Mouse (Mus musculus) heart, adult 10 weeks (tissue): ENCODE results near the gene Cdpf1. TPM values are rescaled to one million over a fixed set of nuclear protein-coding genes. Genes with fewer than 3 reads are reported as not detected.

Source experiments
- polyA plus RNA-seq: library from polyadenylated mRNA; stranded (reverse); fragments of 350-450 nt; fragmentation: Illumina TruSeq; extraction: RNeasy Lipid Tissue Mini Kit (QIAGEN cat#74804); gene quantifications from one replicate; pipeline ENCODE4 v1.2.3, GENCODE M21; 2014; ENCODE audit warnings: low read depth, low replicate concordance

The Cdpf1 gene
- polyA plus RNA-seq: 36.9 TPM

DNA sequence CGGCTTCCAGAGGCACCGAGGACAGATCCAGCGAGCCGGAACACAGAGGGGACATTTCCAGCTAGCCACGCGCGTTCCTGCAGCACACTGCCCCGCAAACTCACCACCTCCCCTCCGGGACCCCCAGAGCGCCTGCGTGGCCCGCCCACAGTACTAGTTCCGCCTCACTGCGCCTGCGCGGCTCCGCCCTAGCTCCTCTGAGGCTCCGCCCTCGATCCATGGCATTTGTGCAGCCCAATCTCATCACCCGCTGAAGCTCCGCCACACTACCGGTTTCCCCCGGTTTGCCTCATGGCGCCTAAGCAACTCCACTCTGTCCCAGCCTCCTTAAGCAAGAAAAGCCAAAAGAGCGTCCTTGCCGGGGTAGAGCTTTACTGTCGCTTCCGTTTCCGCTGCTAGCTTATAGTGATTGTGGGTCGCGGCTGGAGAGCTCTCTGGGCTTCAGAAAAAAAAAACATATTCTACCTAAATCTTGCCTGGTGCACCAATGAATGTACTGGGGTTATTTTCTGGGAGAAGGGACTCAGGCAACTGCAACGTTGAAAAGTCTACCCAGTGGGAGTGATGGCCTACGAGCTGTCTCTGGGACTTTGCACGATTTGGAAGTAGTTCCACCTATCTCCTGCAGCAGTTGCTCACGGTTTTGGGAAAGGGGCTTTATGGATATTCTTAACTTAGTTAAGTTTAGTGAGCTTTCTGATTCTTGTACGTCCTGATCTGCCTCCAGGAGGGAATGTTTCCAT, at the start of gene Cdpf1:
Gene Cdpf1 (minus strand): TSS at position 163 of the 743 bp plus-strand sequence.

DNA sequence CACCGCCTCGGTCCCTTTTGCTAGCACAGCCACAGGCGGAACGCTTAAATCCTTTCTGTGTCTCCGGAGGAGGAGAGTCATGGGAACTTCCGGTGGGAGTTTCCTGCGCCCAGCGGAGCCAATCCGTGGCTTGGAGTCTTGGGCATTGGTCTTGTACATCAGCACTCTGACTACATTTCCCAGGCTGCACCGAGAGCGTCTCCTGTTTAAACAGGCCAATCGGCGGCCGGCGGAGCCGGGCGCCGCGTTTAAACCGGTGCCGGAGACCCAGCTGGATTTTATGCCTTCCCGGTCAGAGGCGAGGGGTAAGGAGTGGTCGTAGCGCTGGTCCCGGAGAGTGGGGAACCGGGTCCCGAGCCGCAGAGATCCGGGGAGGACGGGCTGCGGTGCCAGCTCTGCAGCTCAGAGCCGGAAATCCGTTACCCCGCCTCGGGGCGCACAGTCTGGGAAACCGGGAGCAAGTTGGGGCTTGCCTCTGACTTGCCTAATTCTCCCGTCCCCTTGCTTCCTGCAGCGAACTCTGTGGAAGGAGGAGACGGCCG, 48.1 kb upstream of the Cdpf1 start, which contains the start of gene Gtse1:
Gene Gtse1 (plus strand): TSS at position 256 of the 542 bp plus-strand sequence.

DNA sequence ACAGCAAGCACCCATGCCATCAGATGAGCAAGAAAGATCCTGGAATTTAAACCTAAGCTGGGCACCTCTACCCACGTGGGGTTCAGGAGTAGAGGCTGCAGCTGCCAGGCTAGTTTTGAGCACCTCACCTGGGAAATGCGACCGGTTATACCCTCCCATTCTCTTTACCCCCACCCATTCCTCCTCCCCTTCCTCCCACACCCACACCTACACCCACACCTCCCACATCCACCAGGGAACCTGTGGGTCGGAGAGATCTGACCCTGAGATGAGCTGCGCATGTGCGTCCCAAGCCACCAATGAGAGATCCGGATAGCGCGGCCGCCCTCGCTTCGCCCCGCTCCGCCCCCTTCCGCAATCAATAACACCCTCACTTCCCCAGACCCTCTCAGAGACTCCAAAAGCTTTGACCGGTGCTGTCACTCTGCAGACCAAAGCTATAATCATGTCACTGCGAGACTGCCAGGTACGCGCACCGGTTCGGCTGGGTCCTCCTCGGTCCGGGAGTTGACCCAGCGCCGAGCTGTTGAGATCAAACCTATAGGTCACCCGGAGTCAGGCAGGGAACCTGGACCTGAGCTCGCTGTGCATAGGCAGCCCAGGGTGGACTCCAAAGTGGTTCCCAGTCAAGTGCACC, 20.6 kb upstream of the Cdpf1 start, which contains the start of gene Ttc38:
Gene Ttc38 (plus strand): TSS at position 353 of the 637 bp plus-strand sequence.

DNA sequence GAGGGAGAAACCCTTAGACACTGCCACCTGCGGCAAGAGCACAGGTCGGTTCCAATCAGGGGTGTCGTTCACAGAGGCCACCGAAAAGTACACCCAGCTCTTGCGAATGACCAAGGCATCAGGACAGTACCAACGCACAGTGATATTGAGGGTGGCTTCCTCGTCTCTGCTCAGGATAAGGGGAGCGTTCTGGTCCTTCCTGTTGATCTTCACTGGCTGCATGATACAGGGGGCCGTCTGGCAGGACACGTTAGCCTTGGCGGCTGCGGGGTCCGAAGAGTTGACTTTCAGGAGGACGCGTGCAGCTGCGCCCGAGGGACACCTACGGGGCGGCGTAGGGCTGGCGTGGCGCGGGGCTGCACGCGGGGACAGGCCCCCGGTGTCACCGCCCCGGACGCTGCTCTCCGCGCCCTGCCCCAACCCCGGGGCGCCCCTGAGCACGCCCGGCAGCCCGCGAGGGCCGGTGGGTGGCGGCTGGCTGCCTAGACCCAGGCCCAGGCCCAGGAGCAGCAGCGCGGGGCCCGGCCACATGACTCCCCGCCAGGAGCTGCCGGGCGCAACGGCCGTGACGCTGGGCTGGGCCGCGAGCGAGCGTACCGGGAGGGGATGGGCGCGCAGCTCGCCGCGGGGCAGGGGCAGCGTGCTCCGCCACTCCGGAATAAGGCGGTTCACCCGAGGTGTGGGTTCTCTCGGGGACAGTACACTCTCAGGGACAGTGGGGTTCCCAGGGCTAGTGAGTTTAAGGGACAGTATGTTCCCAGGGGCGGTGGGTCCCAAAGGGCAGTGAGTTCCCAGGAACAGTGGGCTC, 9.9 kb upstream of the Cdpf1 start, which contains the start of gene Pkdrej:
Gene Pkdrej (minus strand): TSS at position 532 of the 808 bp plus-strand sequence.

Other genes starting within 250 kb of the Cdpf1 start
- 0.16 TPM for gene Wnt7b, start 229.2 kb downstream of the Cdpf1 start, polyA plus RNA-seq
- 36.5 TPM for gene Ppara, start 76.7 kb downstream of the Cdpf1 start, polyA plus RNA-seq
- gene Pkdrej, start 10.0 kb upstream of the Cdpf1 start, polyA plus RNA-seq: 3.8 TPM
- gene Ttc38, start 20.6 kb upstream of the Cdpf1 start, polyA plus RNA-seq: 20.4 TPM
- 0.45 TPM for gene Gtse1, start 48.0 kb upstream of the Cdpf1 start, polyA plus RNA-seq
- gene Trmu, start 67.6 kb upstream of the Cdpf1 start, polyA plus RNA-seq: 23.6 TPM
- 2.4 TPM for gene Celsr1, start 222.1 kb upstream of the Cdpf1 start, polyA plus RNA-seq
- 37.0 TPM for gene Gramd4, start 246.0 kb upstream of the Cdpf1 start, polyA plus RNA-seq